Mouse (Mus musculus): ENCODE data around the gene Gm20521. TPM values are rescaled to one million over a fixed set of nuclear protein-coding genes. Genes with fewer than 3 reads are reported as not detected.

Gm20521 gene
- polyA plus RNA-seq, 1 experiment from 2014 or later: not detected

DNA sequence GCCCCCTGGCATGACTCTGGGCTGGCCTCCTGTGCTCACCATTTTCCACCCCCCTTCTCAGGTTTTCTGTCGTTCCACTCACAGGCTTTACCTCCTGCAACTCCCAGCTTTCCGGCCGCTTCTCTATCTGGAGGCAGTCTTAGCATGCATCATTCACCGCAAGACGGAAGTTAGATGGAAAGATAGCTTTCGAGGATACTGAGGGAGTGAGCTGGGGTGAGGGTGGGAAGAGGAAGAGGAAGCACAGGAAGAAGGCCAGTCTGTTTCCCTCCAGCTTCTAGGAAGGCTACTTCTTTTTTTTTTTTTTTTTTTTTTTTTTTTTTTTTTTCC lies 53.6 kb downstream of the Gm20521 start:
- H3K4me1 ChIP-seq (ENCODE audit: control insufficient read depth, insufficient read depth, low read length): peaks cover 11% of the 10 kb centered on the region
- H3K4me3 ChIP-seq (replicated peaks; ENCODE audit: low read depth, low read length): no peak overlapping the region
- WGBS: 57% methylated on average over 6 of the region's 6 CpGs
- no peaks in the 10 kb centered on the region for H3K36me3 ChIP-seq (ENCODE audit: control insufficient read depth, insufficient read depth, low read length)
- H3K9ac ChIP-seq (replicated peaks; ENCODE audit: low read length): no peak overlapping the region
- H3K27ac ChIP-seq (replicated peaks; ENCODE audit: low read depth, low read length): no peak overlapping the region
- H3K4me2 ChIP-seq (ENCODE audit: low read length): no peak overlapping the region
- no peaks in the 10 kb centered on the region for H3K9me3 ChIP-seq (ENCODE audit: control insufficient read depth, low read length)
- ATAC-seq (ENCODE audit: low FRiP score, low TSS enrichment): no peak
- DNase-seq: peak; percentile 4
- H3K27me3 ChIP-seq (ENCODE audit: control insufficient read depth, insufficient read depth, low read length): no peaks in the 10 kb centered on the region

DNA sequence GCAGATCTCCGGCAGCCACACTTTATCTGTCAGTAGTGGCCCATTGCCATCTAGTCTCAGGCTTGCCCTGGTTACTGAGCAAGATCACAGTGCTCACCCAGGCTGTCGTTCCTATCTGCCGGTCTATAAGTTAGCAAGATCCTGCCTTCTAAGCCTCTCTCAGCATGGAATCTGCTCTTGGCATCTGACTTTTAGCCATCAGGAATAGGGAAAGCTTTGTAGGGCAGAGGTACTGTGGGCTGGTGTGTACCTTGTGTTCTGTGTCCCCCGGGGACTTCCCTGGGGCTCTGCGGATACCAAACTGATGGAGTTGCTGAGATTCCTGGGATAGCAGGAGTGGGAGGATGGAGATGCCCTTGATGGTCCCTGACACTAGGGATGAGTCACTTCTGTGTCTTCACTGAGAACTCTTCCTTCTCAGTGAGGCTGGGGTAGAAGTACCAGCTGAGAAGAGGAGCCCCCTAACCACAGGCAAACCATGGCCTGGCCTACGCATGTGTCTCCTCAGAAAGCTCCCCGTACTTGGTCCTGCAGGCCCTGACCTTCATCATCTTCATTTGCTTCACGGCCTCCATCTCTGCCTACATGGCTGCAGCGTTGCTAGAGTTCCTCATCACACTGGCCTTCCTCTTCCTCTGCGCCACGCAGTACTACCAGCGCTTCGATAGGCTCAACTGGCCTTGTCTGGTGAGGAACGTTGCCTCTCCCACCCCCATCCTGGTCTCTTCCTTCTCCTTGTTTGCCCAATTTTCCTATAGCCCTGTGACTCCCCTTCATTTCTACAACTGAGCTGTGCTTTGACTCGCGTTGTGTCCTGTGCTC lies 54.3 kb downstream of the Gm20521 start:
- Histone ChIP-seq H3K4me3 (replicated peaks; ENCODE audit: low read depth, low read length) (no peak overlapping the region), H3K27me3 (ENCODE audit: control insufficient read depth, insufficient read depth, low read length) (no peaks in the 10 kb centered on the region), H3K9ac (replicated peaks; ENCODE audit: low read length) (no peak overlapping the region), H3K9me3 (ENCODE audit: control insufficient read depth, low read length) (no peaks in the 10 kb centered on the region), H3K36me3 (ENCODE audit: control insufficient read depth, insufficient read depth, low read length) (no peaks in the 10 kb centered on the region), H3K4me2 (ENCODE audit: low read length) (no peak overlapping the region), H3K27ac (replicated peaks; ENCODE audit: low read depth, low read length) (no peak overlapping the region), H3K4me1 (ENCODE audit: control insufficient read depth, insufficient read depth, low read length) (peaks cover 11% of the 10 kb centered on the region)
- no peak for ATAC-seq (ENCODE audit: low FRiP score, low TSS enrichment)
- WGBS: 93% methylated on average over 16 of the region's 16 CpGs
- no peak for DNase-seq

DNA sequence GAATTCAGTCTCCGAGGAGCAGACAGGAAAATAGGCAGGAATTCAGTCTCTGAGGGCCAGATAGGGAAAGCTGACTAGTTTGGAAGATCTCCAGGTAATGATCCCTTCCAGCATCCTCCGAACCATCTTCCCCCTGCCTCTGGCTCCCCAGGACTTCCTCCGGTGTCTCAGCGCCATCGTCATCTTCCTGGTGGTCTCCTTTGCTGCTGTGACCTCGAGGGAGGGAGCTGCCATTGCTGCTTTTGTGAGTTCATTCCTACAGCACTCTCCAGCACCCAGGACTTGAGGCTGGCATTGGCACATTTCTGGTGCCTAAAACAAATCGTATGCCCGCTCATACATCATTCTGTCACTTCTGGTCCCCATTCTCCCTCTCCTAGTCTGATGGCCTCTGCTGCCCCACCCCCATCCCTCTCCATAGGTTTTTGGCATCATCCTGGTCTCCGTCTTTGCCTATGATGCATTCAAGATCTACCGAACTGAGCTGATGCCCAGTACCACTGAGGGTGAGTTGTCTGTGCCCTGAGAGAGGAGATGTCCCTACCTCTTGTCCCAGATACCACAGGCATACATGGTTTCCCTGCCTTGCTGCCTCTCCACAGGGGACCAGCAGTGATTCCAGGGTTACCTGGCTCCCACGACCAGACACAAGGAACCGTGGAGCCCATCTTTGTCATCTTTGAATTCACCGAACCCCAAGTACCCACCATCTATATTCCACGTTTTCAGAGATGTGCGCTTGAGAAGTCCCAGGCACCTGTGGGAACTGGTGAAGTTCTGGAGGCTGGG lies 55.4 kb downstream of the Gm20521 start:
- WGBS: 83% methylated on average over 15 of the region's 15 CpGs
- ATAC-seq (ENCODE audit: low FRiP score, low TSS enrichment): no peak
- H3K9ac ChIP-seq (replicated peaks; ENCODE audit: low read length): no peak overlapping the region

GRCm38 (mm10) chr14:54939434-54940175 lies 56.4 kb downstream of the Gm20521 start:
- Histone ChIP-seq H3K4me2 (ENCODE audit: low read length) (no peak overlapping the region), H3K9ac (replicated peaks; ENCODE audit: low read length) (no peak overlapping the region), H3K9me3 (ENCODE audit: control insufficient read depth, low read length) (no peaks in the 10 kb centered on the region), H3K36me3 (ENCODE audit: control insufficient read depth, insufficient read depth, low read length) (no peaks in the 10 kb centered on the region), H3K27ac (replicated peaks; ENCODE audit: low read depth, low read length) (no peak overlapping the region), H3K27me3 (ENCODE audit: control insufficient read depth, insufficient read depth, low read length) (no peaks in the 10 kb centered on the region), H3K4me3 (replicated peaks; ENCODE audit: low read depth, low read length) (no peak overlapping the region), H3K4me1 (ENCODE audit: control insufficient read depth, insufficient read depth, low read length) (peaks cover 6% of the 10 kb centered on the region; the same call in 1 of the 2 replicates)
- WGBS: 54% methylated on average over 12 of the region's 12 CpGs
- DNase-seq: peak; percentile 69
- no peak for ATAC-seq (ENCODE audit: low FRiP score, low TSS enrichment)

More for the DNA sequence above, 55.4 kb downstream of the Gm20521 start:
- no peak overlapping the region for H3K4me2 ChIP-seq (ENCODE audit: low read length)
- H3K27ac ChIP-seq (replicated peaks; ENCODE audit: low read depth, low read length): no peak overlapping the region
- peaks cover 6% of the 10 kb centered on the region; the same call in 1 of the 2 replicates for H3K4me1 ChIP-seq (ENCODE audit: control insufficient read depth, insufficient read depth, low read length)
- H3K27me3 ChIP-seq (ENCODE audit: control insufficient read depth, insufficient read depth, low read length): no peaks in the 10 kb centered on the region
- no peaks in the 10 kb centered on the region for H3K9me3 ChIP-seq (ENCODE audit: control insufficient read depth, low read length)
- no peak for DNase-seq
- no peak overlapping the region for H3K4me3 ChIP-seq (replicated peaks; ENCODE audit: low read depth, low read length)
- H3K36me3 ChIP-seq (ENCODE audit: control insufficient read depth, insufficient read depth, low read length): no peaks in the 10 kb centered on the region

DNA sequence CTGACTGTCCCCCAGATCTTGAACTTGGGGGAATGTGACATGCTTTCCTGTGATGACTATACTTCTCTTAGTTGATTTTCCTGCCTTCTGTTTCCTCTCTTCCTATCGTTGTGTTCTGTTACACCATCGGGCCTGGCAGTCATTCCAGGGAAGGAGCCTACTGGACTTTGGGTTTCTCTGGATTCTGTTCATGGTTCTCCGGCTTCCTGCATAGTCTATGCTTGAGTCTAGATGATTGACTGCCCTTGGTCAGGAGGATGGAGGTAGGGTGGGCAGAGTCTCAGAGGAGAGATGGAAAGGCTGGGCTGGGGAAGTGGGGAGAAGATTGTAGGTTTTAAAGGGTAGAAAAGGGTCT lies 56.9 kb downstream of the Gm20521 start:
- 86% methylated on average over 3 of the region's 3 CpGs for whole genome bisulfite sequencing
- no peak overlapping the region for H3K9ac ChIP-seq (replicated peaks; ENCODE audit: low read length)

DNA sequence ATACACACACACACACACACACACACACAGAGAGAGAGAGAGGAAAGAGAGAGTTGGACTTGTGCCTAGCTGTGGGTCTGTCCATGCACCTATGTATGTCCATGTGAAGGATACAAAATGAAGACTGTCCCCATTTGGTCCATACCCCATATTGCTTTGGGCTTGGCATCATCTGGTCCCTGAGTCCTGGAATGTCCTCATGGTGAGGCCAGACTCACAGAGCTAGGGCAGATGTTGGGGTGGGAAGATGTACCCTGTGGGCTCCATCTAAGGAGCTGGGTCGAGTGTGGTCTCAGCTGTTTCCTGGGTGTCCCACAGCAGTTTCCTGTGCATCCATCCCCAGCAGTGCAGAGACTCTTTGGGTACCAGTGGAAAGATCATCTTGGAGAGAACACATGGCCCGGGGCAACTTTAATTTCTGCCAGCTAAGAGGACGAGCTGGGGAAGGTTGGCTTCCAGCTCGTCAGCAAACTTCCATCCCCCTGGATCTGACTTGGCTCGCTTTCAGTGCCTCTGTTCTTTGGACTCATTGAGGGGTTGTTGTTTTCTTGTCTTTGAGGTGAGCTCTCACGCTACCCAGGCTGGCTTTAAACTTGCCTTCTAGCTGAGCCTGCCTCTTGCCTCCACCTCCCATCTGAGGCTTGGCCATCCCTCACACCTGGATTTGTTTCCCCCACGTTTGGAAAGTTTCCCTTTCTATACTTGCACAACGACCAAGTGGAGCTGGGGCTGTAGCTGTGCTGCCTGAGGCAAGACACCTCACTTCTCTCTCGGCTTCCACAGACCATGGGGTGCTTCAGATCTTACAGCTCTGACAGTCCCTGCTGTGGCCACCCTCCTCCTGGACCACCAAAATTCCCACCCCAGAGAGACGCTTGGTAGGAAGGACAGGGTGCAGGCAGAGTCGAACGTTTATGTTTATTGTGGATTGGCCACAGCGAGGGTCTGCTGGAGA lies 58.1 kb downstream of the Gm20521 start:
- H3K9ac ChIP-seq (replicated peaks; ENCODE audit: low read length): no peak overlapping the region
- 74% methylated on average over 13 of the region's 13 CpGs for WGBS
- no peaks in the 10 kb centered on the region for H3K9me3 ChIP-seq (ENCODE audit: control insufficient read depth, low read length)
- no peaks in the 10 kb centered on the region for H3K36me3 ChIP-seq (ENCODE audit: control insufficient read depth, insufficient read depth, low read length)
- no peak overlapping the region for H3K4me3 ChIP-seq (replicated peaks; ENCODE audit: low read depth, low read length)
- ATAC-seq (ENCODE audit: low FRiP score, low TSS enrichment) (no peak), DNase-seq (no peak)
- H3K4me2 ChIP-seq (ENCODE audit: low read length): no peak overlapping the region
- no peak overlapping the region for H3K27ac ChIP-seq (replicated peaks; ENCODE audit: low read depth, low read length)
- peaks cover 2% of the 10 kb centered on the region; the same call in 1 of the 2 replicates for H3K4me1 ChIP-seq (ENCODE audit: control insufficient read depth, insufficient read depth, low read length)
- H3K27me3 ChIP-seq (ENCODE audit: control insufficient read depth, insufficient read depth, low read length): no peaks in the 10 kb centered on the region

More for the DNA sequence above, 56.9 kb downstream of the Gm20521 start:
- ATAC-seq (ENCODE audit: low FRiP score, low TSS enrichment) (no peak), DNase-seq (no peak)
- Histone ChIP-seq H3K4me2 (ENCODE audit: low read length) (no peak overlapping the region), H3K27me3 (ENCODE audit: control insufficient read depth, insufficient read depth, low read length) (no peaks in the 10 kb centered on the region), H3K36me3 (ENCODE audit: control insufficient read depth, insufficient read depth, low read length) (no peaks in the 10 kb centered on the region), H3K4me3 (replicated peaks; ENCODE audit: low read depth, low read length) (no peak overlapping the region), H3K9me3 (ENCODE audit: control insufficient read depth, low read length) (no peaks in the 10 kb centered on the region), H3K27ac (replicated peaks; ENCODE audit: low read depth, low read length) (no peak overlapping the region), H3K4me1 (ENCODE audit: control insufficient read depth, insufficient read depth, low read length) (peaks cover 6% of the 10 kb centered on the region; the same call in 1 of the 2 replicates)

DNA sequence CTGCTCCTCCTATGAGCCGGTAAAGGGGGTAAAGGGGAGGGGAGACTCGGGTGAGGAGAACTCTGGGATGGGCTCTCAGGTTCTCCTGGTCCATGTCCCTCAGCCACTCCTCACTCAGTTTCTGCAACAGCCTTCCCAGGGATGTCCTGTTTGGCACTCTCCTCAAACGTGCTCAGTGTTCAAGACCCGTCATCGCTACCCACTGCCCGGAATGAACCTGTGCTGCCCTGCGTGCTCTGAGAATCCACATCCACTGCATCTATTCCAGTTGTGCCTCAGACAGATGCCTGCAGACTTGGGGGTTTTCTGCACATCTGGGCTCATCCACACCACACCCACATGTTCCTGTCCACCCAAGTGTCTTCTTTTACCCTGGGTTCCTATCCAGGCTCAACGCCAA lies 59.2 kb downstream of the Gm20521 start:
- Histone ChIP-seq H3K4me2 (ENCODE audit: low read length) (no peak overlapping the region), H3K9me3 (ENCODE audit: control insufficient read depth, low read length) (no peaks in the 10 kb centered on the region), H3K4me3 (replicated peaks; ENCODE audit: low read depth, low read length) (no peak overlapping the region), H3K36me3 (ENCODE audit: control insufficient read depth, insufficient read depth, low read length) (no peaks in the 10 kb centered on the region), H3K9ac (replicated peaks; ENCODE audit: low read length) (no peak overlapping the region), H3K27ac (replicated peaks; ENCODE audit: low read depth, low read length) (no peak overlapping the region), H3K27me3 (ENCODE audit: control insufficient read depth, insufficient read depth, low read length) (no peaks in the 10 kb centered on the region), H3K4me1 (ENCODE audit: control insufficient read depth, insufficient read depth, low read length) (no peaks in the 10 kb centered on the region)
- DNase-seq: no peak
- WGBS: 94% methylated on average over 8 of the region's 8 CpGs
- ATAC-seq (ENCODE audit: low FRiP score, low TSS enrichment): no peak

GRCm38 (mm10) chr14:54943971-54944370 lies 60.7 kb downstream of the Gm20521 start:
- Histone ChIP-seq H3K4me1 (ENCODE audit: control insufficient read depth, insufficient read depth, low read length) (no peaks in the 10 kb centered on the region), H3K4me2 (ENCODE audit: low read length) (no peak overlapping the region), H3K27me3 (ENCODE audit: control insufficient read depth, insufficient read depth, low read length) (no peaks in the 10 kb centered on the region), H3K9ac (replicated peaks; ENCODE audit: low read length) (no peak overlapping the region), H3K36me3 (ENCODE audit: control insufficient read depth, insufficient read depth, low read length) (no peaks in the 10 kb centered on the region), H3K27ac (replicated peaks; ENCODE audit: low read depth, low read length) (no peak overlapping the region), H3K4me3 (replicated peaks; ENCODE audit: low read depth, low read length) (no peak overlapping the region), H3K9me3 (ENCODE audit: control insufficient read depth, low read length) (no peaks in the 10 kb centered on the region)
- WGBS: 95% methylated on average over 7 of the region's 7 CpGs
- ATAC-seq (ENCODE audit: low FRiP score, low TSS enrichment): no peak
- no peak for DNase-seq

All from midbrain, embryonic 14.5 days (tissue).